Mouse (Mus musculus) bone marrow macrophage, adult 2 months (primary cell): ENCODE data around the gene AU022252.

Source experiments
- CTCF ChIP-seq: IDR thresholded peaks from 2 replicates; pipeline ENCODE4 v1.5.1; 2012; ENCODE audit warnings: low read depth, mild to moderate bottlenecking, low read length, moderate library complexity
- POLR2A ChIP-seq: IDR thresholded peaks from 2 replicates; pipeline ENCODE4 v1.6.1; 2012; ENCODE audit warnings: mild to moderate bottlenecking, low read depth, low read length, borderline replicate concordance

DNA sequence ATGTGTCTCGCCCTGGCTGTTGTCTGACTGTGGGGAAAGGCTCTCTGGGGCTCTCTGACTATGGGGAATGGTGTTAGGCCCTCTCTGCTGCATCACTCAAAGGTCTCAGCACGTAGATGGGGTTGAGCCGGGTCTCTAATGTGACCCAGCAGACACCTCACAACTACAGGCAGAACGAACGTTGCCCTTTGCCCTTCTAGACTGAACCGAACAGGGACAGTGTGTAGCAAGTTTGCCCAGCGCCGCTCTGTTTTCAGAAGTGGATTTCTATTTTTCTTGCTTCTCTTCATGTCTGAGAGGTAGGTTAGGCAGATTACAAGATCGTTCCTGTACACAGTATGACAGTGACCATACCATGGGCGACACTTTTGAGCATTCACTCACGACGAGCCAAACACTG, 10.1 kb upstream of the AU022252 start:
- TF ChIP-seq CTCF (no peak), POLR2A (no peak)
